Mouse (Mus musculus) E14TG2a.4 (cell line): ENCODE data around the gene Csmd2.

ENCODE experiments used
- H3K27me3 ChIP-seq: 2 replicates; pipeline ENCODE4 v1.6.1; 2014; ENCODE audit warnings: low read length, control low read depth; ENCODE audit not compliant: insufficient read depth
- H3K36me3 ChIP-seq: 2 replicates; pipeline ENCODE4 v1.6.1; 2014; ENCODE audit warnings: low read length, control low read depth; ENCODE audit not compliant: insufficient read depth
- H3K4me1 ChIP-seq: replicated peaks from 2 replicates; pipeline ENCODE4 v1.6.1; 2014; ENCODE audit warnings: low read depth, low read length, control low read depth
- H3K4me3 ChIP-seq: replicated peaks from 2 replicates; pipeline ENCODE4 v1.5.1; 2014; ENCODE audit warnings: mild to moderate bottlenecking, low read length
- H3K9me3 ChIP-seq: 2 replicates; pipeline ENCODE4 v1.6.1; 2014; ENCODE audit warnings: low read length, control low read depth
- CTCF ChIP-seq: conservative IDR thresholded peaks from 2 replicates; pipeline ENCODE4 v1.5.1; 2014; ENCODE audit warnings: low read length
- NANOG ChIP-seq: IDR thresholded peaks from 2 replicates; pipeline ENCODE4 v1.6.1; 2014; ENCODE audit warnings: borderline replicate concordance, low read length, mixed read lengths
- POU5F1 ChIP-seq: IDR thresholded peaks from 2 replicates; pipeline ENCODE4 v1.6.1; 2014; ENCODE audit warnings: low read length, borderline replicate concordance

Gene Csmd2

DNA sequence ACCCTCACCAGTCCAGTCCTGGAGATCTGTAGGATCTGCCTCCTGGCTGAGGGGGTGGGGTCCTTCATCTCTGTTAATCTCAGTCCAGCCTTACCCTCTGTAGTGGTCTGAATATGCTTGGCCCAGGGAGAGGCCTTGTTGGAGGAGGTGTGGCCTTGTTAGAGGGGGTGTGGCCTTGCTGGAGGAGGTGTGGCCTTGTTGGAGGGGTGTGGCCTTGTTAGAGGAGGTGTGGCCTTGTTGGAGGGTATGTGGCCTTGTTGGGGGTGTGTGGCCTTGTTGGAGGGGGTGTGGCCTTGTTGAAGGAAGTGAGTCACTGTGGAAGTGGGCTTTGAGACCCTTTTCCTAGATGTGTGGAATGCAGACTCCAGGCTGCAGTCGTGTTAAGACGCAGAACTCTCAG is 3.2 kb upstream of the Csmd2 start:
- H3K36me3 ChIP-seq = no peaks in the 10 kb centered on the region
- no peak overlapping the region for H3K4me3 ChIP-seq
- no peaks in the 10 kb centered on the region for H3K9me3 ChIP-seq
- peaks cover 42% of the 10 kb centered on the region for H3K4me1 ChIP-seq
- H3K27me3 ChIP-seq = peaks cover 52% of the 10 kb centered on the region
- TF ChIP-seq POU5F1 = no peak
- no peak for TF ChIP-seq NANOG
- no peak for TF ChIP-seq CTCF

DNA sequence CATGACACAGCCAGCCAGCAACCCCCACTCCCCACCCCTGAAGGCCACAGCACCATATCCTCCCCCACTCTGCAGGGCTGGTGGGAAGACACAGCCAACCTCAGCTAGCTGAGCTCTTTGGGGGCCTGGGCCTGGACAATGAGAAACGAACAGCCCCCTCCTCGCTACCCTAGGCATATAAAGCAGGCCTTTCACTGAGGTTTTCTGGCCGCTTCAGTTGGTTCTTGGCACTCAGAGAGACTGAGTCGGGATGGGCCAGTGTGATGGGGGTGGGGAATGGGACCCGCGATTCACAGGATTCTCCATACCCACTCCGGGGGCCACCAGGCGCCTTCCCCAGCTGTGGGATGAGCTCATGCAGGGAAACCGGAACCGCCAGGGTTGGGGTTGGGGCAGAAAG is 1.8 kb upstream of the Csmd2 start:
- H3K9me3 ChIP-seq = no peaks in the 10 kb centered on the region
- H3K4me3 ChIP-seq = peak overlapping the region; percentile 66; the same call in 1 of the 2 replicates
- no peaks in the 10 kb centered on the region for H3K36me3 ChIP-seq
- H3K27me3 ChIP-seq = peaks cover 63% of the 10 kb centered on the region
- H3K4me1 ChIP-seq = peaks cover 49% of the 10 kb centered on the region
- TF ChIP-seq POU5F1 = no peak
- no peak for TF ChIP-seq CTCF
- TF ChIP-seq NANOG = no peak

DNA sequence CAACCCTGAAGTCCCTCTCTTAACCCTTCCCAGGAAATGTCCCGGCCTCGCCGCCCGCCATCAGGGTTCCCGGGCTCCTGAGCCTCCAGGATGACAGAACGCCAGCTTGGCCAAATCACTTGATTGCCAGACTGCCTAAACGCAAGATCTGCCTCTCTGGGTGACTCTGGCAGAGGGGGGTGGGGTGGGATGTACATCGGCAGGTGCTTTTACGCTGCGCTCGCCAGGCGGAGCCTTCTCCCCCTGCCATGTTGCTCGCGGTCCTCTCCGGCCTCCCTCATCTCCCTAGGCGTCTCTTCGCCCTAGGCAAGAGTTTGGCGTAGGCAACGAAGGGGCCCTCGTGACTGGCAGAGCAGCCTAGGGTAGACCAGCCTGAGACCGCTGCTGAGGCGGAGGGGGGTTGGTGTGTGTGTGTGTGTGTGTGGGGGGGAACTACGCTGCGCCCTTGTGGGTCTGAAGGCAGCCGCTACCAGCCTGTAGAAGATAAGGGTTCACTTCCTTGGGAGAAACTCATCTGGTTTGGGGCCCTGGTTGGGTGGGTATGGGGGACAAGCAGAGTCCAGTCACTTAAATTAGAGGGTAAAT is 1.1 kb upstream of the Csmd2 start:
- TF ChIP-seq NANOG = no peak
- TF ChIP-seq POU5F1 = no peak
- no peak for TF ChIP-seq CTCF
- Histone ChIP-seq H3K36me3 (no peaks in the 10 kb centered on the region), H3K9me3 (no peaks in the 10 kb centered on the region), H3K27me3 (peaks cover 66% of the 10 kb centered on the region), H3K4me3 (peak overlapping the region; percentile 66; the same call in 1 of the 2 replicates), H3K4me1 (peaks cover 49% of the 10 kb centered on the region)

DNA sequence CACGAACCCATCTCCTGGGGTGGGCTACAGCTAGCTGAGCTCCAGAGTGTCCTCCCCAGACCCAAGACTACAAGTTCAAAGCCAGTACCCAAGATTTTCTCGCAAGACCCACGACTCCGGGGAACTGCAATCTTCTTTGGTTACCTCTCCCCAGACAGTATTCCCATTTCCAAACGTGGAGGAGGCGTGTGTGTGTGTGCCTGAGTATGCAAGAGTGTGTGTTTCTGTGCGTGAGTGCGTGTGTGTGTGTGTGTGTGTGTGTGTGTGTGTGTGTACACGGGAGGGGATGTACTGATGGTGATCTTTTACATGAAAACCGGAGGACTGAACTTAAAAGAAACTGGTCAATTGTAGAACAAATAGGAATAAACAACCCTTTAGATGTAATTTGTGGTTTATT is 387 bp upstream of the Csmd2 start:
- no peak for TF ChIP-seq POU5F1
- no peak for TF ChIP-seq NANOG
- TF ChIP-seq CTCF = no peak
- no peaks in the 10 kb centered on the region for H3K36me3 ChIP-seq
- peaks cover 66% of the 10 kb centered on the region for H3K27me3 ChIP-seq
- peaks cover 49% of the 10 kb centered on the region for H3K4me1 ChIP-seq
- peak overlapping the region; percentile 75 for H3K4me3 ChIP-seq
- no peaks in the 10 kb centered on the region for H3K9me3 ChIP-seq

DNA sequence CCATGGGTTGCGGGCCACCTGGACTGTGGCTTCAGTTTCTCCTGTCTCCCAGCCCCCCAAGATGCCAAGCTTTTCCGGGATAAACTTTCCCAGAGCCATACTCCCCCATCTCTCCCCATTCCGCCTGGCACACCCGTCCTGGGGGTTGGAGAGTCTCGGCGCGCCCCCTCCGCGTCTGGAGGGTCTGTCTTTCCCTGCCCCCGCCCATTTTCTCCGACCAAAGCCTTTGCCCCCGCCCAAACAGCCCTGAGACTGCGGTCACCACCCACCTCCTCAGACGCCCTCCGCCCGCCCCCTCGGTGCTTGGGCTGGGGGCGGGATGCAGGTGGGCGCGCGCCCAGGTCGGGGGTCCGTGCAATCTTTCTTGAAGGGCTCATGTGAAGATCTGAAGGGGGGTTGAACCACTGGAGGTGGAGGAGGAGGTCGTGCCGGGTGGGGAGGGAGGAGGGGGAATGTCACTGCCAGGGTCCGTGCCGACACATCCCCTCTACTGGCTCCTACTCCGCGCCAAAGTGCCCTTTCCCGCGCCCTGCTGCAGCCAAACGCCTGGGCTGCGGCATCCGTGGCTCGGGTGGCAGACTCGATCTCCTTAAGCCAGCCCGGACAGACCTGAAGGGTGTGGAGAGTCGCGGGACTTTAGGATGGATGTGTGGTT is 996 bp downstream of the Csmd2 start:
- Histone ChIP-seq H3K27me3 (peaks cover 76% of the 10 kb centered on the region), H3K4me1 (peaks cover 49% of the 10 kb centered on the region), H3K9me3 (no peaks in the 10 kb centered on the region), H3K36me3 (no peaks in the 10 kb centered on the region), H3K4me3 (peak overlapping the region; percentile 75)
- TF ChIP-seq CTCF = no peak

DNA sequence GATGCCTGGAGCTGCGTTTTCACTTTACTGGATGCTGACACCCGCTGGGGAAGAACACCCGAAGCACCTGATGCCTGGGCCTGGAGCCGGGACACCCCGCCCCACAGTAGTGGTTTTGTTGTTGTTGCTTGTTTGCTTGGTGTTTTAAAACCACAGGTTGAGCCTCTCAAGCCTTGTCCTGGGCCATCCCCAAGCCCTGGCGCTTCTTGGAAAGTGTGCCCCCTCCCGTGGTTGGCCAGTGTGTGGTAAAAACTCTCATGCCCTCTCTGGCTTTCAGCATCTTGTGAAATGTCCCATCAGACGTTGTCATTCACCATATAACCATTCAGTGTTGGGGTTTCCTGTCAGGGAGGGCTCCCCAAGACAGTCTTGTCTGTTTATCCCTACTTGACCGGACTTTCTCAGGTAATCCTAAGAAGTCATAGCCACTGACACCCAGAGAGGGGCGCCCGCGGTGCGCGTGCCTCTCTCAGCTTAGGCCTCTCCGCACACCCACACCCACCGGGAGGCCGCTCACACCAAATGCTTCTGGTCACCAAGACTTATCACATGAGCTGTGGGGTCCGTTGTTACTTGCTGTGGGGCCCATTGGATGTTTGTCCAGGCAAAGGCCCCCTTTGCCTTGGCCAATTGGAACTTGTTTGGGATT is 1.8 kb downstream of the Csmd2 start:
- Histone ChIP-seq H3K36me3 (no peaks in the 10 kb centered on the region), H3K27me3 (peaks cover 79% of the 10 kb centered on the region), H3K4me3 (peak overlapping the region; percentile 75; the same call in 1 of the 2 replicates), H3K9me3 (no peaks in the 10 kb centered on the region), H3K4me1 (peaks cover 42% of the 10 kb centered on the region)
- TF ChIP-seq NANOG = no peak
- no peak for TF ChIP-seq POU5F1
- peak; percentile 26; the same call in 1 of the 2 replicates for TF ChIP-seq CTCF

DNA sequence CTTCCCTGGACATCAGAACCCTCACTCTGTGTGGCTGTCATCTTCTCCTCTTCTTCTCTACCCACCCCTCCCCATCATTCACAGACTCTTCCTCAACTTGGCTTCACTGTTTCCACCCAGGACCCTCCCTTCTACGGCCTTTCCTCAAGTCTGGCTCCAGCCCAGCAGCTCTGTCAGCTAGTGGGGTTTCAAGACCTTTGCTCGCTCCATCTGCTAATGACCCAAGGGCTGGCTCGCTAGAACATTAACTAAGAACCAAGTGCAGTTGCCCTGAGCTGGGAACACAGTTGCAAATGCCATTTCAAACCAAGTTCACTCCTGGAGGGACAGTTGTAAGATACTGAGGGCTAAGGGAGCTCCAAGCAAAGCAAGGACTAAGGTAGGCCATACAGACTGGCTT is 11.6 kb downstream of the Csmd2 start:
- Histone ChIP-seq H3K36me3 (no peaks in the 10 kb centered on the region), H3K4me3 (no peak overlapping the region), H3K27me3 (no peaks in the 10 kb centered on the region), H3K9me3 (peaks cover 5% of the 10 kb centered on the region; the same call in 1 of the 2 replicates), H3K4me1 (no peaks in the 10 kb centered on the region)
- no peak for TF ChIP-seq CTCF
- no peak for TF ChIP-seq NANOG
- TF ChIP-seq POU5F1 = no peak

DNA sequence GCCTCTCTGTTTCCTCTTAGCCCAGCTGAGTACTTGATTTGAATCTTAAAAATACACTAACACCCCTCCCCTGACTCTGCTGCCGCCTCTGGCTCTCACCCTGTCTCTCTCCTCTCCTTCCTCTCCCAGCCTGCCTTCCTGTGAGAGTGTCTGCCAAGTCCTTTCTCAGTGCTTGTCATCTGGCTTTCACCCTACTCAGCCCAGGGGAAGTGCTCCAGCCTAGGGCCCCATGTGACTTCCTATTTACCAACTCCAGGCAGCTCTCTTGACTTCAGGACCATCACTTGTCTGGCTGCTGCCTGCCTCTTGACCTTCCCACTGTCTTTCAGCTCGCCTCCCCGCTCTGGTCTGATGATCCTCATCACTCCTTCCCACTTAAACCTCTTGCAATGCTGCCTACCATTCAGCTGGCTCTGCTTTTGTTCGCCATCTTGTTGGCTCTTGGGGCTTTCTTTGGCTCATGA is 15.0 kb downstream of the Csmd2 start:
- Histone ChIP-seq H3K36me3 (no peaks in the 10 kb centered on the region), H3K9me3 (peaks cover 5% of the 10 kb centered on the region; the same call in 1 of the 2 replicates), H3K4me3 (no peak overlapping the region), H3K27me3 (no peaks in the 10 kb centered on the region), H3K4me1 (no peaks in the 10 kb centered on the region)
- TF ChIP-seq CTCF = no peak
- no peak for TF ChIP-seq NANOG
- no peak for TF ChIP-seq POU5F1
